Mouse (Mus musculus) cerebellum, adult 2 months (tissue): Measurements from ENCODE around the gene Plpp1.

ENCODE experiments used
- CTCF ChIP-seq: fragments of 200-500 bp; IDR thresholded peaks from 2 replicates; pipeline ENCODE4 v1.5.1; 2011; ENCODE audit warnings: low read depth, mild to moderate bottlenecking, control low read depth, low read length, moderate library complexity, borderline replicate concordance; ENCODE audit not compliant: insufficient read depth
- POLR2A ChIP-seq: fragments of 200-500 bp; IDR thresholded peaks from 2 replicates; pipeline ENCODE4 v1.6.1; 2011; ENCODE audit warnings: low read length, control low read depth, borderline replicate concordance; ENCODE audit not compliant: insufficient read depth

DNA sequence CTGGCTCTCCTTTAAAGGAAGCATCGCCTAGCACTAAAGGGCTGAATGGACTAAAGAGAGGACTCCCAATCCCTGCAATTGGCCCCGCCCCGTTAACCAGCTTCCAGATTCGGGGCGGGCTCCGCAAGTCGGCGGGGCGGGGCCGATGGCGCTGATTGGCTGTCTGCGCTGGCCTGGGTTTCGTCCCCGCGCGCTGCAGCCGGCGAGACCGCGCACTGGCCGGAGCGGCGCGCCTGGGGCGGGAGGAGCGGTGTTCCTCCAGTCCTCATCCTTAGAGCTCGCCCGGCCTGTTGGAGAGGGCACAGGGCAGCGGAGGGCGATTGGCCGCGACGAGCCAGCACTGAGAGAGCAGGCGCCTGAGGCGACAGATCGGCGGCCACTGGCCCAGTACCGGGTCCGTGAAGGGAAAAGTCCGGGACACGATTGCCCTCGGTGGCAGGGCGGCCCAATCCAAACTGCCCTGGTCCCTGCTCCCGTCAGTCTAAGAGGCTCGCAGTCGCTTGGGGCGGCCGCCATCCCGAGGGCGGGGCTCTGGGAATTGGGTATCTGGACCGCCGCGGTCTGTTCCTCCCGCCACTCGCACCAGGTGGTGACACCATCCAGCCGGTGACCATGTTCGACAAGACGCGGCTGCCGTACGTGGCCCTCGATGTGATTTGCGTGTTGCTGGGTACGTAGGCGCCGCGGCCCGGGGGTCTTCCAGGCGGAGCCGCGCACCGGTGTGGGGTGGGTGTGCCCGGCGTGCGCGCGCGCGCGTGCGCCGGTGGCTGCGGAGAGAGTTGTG is at the start of gene Plpp1:
- TF ChIP-seq POLR2A (peak; percentile 92), CTCF (no peak)
